Mouse (Mus musculus): ENCODE data around the gene Bbx. TPM values are rescaled to one million over a fixed set of nuclear protein-coding genes. Genes with fewer than 3 reads are reported as not detected.

Gene Bbx
- polyA plus RNA-seq, 1 experiment from 2014 or later = 24.8 TPM

DNA sequence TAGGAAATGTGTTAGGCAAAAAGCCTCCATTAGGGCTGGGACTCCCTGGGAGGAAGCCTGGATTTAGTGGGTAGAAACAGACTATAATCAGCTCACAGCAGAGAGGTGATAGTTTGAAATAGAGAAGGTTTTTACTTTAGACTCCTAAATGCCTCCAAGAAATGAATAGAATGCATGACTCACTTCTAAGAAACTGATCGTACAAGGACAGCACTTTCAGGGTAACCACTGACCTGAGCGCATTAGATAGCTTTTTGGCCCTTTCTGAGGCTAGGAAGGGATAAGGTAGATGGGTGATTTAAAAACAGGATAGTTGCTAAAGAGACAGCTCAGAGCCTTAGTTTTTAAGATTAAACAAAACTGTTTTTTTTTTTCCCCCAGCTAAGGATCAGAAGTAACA, 221.4 kb downstream of the Bbx start:
- ATAC-seq (ENCODE audit: low FRiP score, low read depth) = no peak
- no peaks in the 10 kb centered on the region for H3K36me3 ChIP-seq
- 96% methylated on average over 2 of the region's 2 CpGs for WGBS

DNA sequence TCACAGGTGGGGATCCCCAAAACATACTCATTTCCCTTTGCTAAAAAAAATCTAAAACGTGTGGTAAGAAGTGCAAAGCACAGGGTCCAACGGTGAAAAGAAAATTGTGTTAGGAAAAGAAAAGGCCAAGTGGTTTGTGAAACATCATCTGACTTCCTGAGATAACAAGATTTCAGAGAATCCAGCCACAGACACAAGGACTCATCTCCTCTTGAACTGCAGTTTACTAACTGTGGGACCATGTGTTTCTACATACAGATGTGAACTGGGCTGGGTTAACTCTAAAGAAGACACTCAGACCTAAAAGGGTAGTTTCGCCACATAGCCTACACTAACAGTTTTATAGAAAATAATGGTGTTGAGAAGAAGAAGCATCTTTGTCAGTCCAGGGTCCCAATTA, 227.2 kb downstream of the Bbx start:
- Histone ChIP-seq H3K4me3 (no peak overlapping the region), H3K27ac (no peak overlapping the region), H3K36me3 (peaks cover 12% of the 10 kb centered on the region), H3K4me1 (no peaks in the 10 kb centered on the region), H3K27me3 (replicated peaks) (no peaks in the 10 kb centered on the region), H3K9me3 (no peaks in the 10 kb centered on the region), H3K4me2 (replicated peaks) (no peak overlapping the region), H3K9ac (no peak overlapping the region)
- 89% methylated on average over 3 of the region's 3 CpGs for WGBS
- ATAC-seq (ENCODE audit: low FRiP score, low read depth) = no peak

More for the DNA sequence above, 221.4 kb downstream of the Bbx start:
- Histone ChIP-seq H3K4me3 (no peak overlapping the region), H3K9me3 (no peaks in the 10 kb centered on the region), H3K27ac (no peak overlapping the region), H3K4me2 (replicated peaks) (no peak overlapping the region), H3K4me1 (no peaks in the 10 kb centered on the region), H3K27me3 (replicated peaks) (no peaks in the 10 kb centered on the region), H3K9ac (no peak overlapping the region)

DNA sequence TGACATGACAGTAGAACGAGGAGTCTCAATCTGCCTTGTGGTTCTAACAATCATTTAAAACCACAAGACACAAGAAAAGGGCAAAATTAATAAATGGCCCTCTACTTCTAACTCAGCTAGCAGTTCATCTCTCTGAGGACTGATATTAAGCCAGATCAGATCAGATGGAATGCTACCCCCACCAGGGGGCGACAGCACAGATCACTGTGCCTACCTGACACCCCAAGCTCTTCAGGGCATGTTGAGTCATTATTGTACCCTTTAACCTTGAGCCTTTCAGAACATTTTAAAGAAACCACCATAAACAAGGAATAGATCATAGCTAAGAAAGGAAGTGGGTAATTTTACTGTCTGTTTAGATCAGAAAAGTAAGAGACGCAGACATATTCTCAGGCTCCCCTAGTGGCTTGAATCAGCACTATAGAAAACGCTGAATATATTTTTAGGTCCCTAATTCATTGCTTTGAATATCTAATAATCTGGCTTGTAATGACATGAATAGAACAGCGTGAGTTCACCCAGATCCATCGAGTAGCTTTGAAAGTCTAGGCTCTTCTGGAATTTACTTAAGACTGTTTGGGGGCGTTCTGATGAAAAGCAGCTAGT, 230.5 kb downstream of the Bbx start:
- WGBS = 89% methylated on average over 7 of the region's 7 CpGs
- ATAC-seq (ENCODE audit: low FRiP score, low read depth) = no peak
- Histone ChIP-seq H3K36me3 (peaks cover 23% of the 10 kb centered on the region), H3K27me3 (replicated peaks) (no peaks in the 10 kb centered on the region), H3K4me2 (replicated peaks) (no peak overlapping the region), H3K9ac (no peak overlapping the region), H3K4me3 (no peak overlapping the region), H3K27ac (no peak overlapping the region), H3K4me1 (no peaks in the 10 kb centered on the region), H3K9me3 (no peaks in the 10 kb centered on the region)

DNA sequence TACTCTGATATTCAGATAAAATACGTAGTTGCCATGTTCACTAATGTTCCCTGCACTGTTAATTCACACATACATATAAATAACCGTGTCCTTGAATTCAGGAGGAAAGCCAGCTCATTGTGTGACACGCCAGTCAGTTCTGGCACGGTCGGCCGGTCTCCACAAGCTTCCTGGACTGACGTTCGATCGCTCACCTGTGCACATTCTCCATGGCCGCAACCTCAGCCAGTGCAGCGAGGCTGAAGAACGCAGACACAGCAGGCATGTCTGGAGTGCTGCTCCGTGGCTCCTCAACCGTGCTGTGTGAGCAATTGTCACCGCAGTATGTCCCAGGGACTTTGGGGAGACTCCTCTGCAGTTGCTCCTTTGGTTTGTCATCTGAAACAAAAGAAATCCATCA, 232.0 kb downstream of the Bbx start:
- WGBS = 94% methylated on average over 15 of the region's 15 CpGs
- Histone ChIP-seq H3K4me3 (no peak overlapping the region), H3K9me3 (no peaks in the 10 kb centered on the region), H3K27ac (no peak overlapping the region), H3K27me3 (replicated peaks) (no peaks in the 10 kb centered on the region), H3K36me3 (peaks cover 23% of the 10 kb centered on the region), H3K9ac (no peak overlapping the region), H3K4me2 (replicated peaks) (no peak overlapping the region), H3K4me1 (no peaks in the 10 kb centered on the region)
- ATAC-seq (ENCODE audit: low FRiP score, low read depth) = no peak

DNA sequence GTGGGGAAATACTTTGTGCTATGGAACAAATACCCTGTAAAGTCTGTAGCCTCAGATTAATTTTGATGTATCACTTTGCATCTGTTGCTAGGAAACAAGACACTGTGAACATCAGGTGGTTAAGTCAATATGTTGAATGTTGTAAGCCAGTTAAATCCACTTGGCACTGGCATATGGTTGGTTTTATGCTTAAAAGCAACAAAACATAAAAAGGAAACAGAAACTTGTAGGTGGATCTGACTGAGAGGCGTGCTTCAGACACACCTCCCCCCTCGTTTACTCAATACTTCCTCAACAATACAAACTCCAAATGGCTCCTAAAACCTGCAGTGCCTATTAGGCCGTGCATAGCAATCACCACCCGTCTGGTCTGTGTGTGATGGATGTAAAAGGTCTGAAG, 236.1 kb downstream of the Bbx start:
- Histone ChIP-seq H3K4me2 (replicated peaks) (no peak overlapping the region), H3K9ac (no peak overlapping the region), H3K27ac (no peak overlapping the region), H3K9me3 (no peaks in the 10 kb centered on the region), H3K27me3 (replicated peaks) (no peaks in the 10 kb centered on the region), H3K4me3 (no peak overlapping the region), H3K4me1 (no peaks in the 10 kb centered on the region), H3K36me3 (peaks cover 19% of the 10 kb centered on the region)
- no peak for ATAC-seq (ENCODE audit: low FRiP score, low read depth)
- 53% methylated on average over 4 of the region's 4 CpGs for WGBS

- Histone ChIP-seq H3K4me1 (no peaks in the 10 kb centered on the region), H3K4me3 (no peak overlapping the region), H3K9ac (no peak overlapping the region), H3K36me3 (no peaks in the 10 kb centered on the region), H3K27ac (no peak overlapping the region), H3K4me2 (replicated peaks) (no peak overlapping the region), H3K27me3 (replicated peaks) (no peaks in the 10 kb centered on the region), H3K9me3 (no peaks in the 10 kb centered on the region)
- no peak for ATAC-seq (ENCODE audit: low FRiP score, low read depth)
- 100% methylated on average over 1 of the region's 1 CpGs for WGBS
Observed at GRCm38 (mm10) chr16:50192626-50193025, 239.6 kb downstream of the Bbx start.

GRCm38 (mm10) chr16:50189108-50189507, 243.1 kb downstream of the Bbx start:
- H3K4me3 ChIP-seq = no peak overlapping the region
- H3K27me3 ChIP-seq (replicated peaks) = no peaks in the 10 kb centered on the region
- H3K9ac ChIP-seq = no peak overlapping the region
- H3K36me3 ChIP-seq = no peaks in the 10 kb centered on the region
- H3K27ac ChIP-seq = no peak overlapping the region
- no peak overlapping the region for H3K4me2 ChIP-seq (replicated peaks)
- peaks cover 9% of the 10 kb centered on the region for H3K4me1 ChIP-seq
- no peak for ATAC-seq (ENCODE audit: low FRiP score, low read depth)
- no peaks in the 10 kb centered on the region for H3K9me3 ChIP-seq
- WGBS = 76% methylated on average over 6 of the region's 6 CpGs

DNA sequence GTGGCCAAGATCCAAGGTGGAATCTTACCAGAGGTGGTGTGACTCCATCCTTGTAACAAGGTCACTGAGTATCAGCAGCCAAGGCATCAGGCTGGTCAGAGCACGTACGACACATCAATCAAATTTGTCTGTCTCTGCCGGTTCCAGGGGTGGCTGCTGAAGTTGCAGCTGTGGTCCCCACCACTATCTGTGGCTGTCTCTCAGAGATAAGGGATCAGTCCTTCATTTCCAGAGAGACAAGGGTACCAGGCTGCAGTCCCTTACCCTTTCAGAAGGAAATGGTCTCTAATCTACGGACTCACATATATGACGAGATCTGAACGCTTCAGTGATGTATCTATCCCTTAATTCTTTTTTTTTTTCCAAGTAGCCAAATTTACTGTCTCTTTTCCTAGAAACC, 245.6 kb downstream of the Bbx start:
- WGBS = 84% methylated on average over 6 of the region's 6 CpGs
- no peak for ATAC-seq (ENCODE audit: low FRiP score, low read depth)
- Histone ChIP-seq H3K27me3 (replicated peaks) (no peaks in the 10 kb centered on the region), H3K9ac (no peak overlapping the region), H3K36me3 (no peaks in the 10 kb centered on the region), H3K4me3 (no peak overlapping the region), H3K4me1 (peaks cover 9% of the 10 kb centered on the region), H3K4me2 (replicated peaks) (no peak overlapping the region), H3K27ac (no peak overlapping the region), H3K9me3 (no peaks in the 10 kb centered on the region)

DNA sequence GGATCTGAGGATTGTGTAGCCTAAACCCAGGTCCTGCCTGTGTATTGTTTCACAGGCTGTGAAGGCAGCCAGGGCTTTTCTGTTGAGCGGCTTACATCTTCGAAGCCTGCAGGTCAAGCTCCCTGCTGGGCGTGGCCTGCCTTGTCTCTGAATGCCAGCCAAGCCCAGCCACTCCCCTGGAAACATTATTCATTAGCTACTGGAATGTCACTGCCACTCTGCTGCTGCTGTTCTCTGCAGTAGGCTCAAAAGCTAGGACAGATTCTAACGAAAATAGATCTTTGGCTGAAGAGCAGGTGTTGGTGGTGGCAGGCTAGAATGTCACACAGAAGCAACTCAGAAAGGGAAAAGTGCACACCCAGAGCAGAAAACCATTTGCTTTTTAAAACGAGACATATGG, 247.1 kb downstream of the Bbx start:
- WGBS = 12% methylated on average over 5 of the region's 5 CpGs
- ATAC-seq (ENCODE audit: low FRiP score, low read depth) = no peak
- H3K9me3 ChIP-seq = no peaks in the 10 kb centered on the region
- H3K9ac ChIP-seq = no peak overlapping the region
- H3K27ac ChIP-seq = no peak overlapping the region
- no peaks in the 10 kb centered on the region for H3K27me3 ChIP-seq (replicated peaks)
- no peak overlapping the region for H3K4me2 ChIP-seq (replicated peaks)
- peaks cover 9% of the 10 kb centered on the region for H3K4me1 ChIP-seq
- H3K4me3 ChIP-seq = no peak overlapping the region
- no peaks in the 10 kb centered on the region for H3K36me3 ChIP-seq

- Histone ChIP-seq H3K27ac (no peak overlapping the region), H3K4me3 (no peak overlapping the region), H3K9me3 (no peaks in the 10 kb centered on the region), H3K27me3 (replicated peaks) (no peaks in the 10 kb centered on the region), H3K4me2 (replicated peaks) (no peak overlapping the region), H3K9ac (no peak overlapping the region), H3K4me1 (peaks cover 9% of the 10 kb centered on the region), H3K36me3 (no peaks in the 10 kb centered on the region)
- WGBS = 85% methylated on average over 8 of the region's 8 CpGs
- ATAC-seq (ENCODE audit: low FRiP score, low read depth) = no peak
Observed at GRCm38 (mm10) chr16:50182988-50183387, 249.2 kb downstream of the Bbx start.

- H3K36me3 ChIP-seq = no peaks in the 10 kb centered on the region
- no peak overlapping the region for H3K27ac ChIP-seq
- H3K4me2 ChIP-seq (replicated peaks) = no peak overlapping the region
- peaks cover 9% of the 10 kb centered on the region for H3K4me1 ChIP-seq
- H3K9me3 ChIP-seq = no peaks in the 10 kb centered on the region
- H3K9ac ChIP-seq = no peak overlapping the region
- no peaks in the 10 kb centered on the region for H3K27me3 ChIP-seq (replicated peaks)
- no peak overlapping the region for H3K4me3 ChIP-seq
- ATAC-seq (ENCODE audit: low FRiP score, low read depth) = no peak
- 86% methylated on average over 10 of the region's 10 CpGs for WGBS
Observed at GRCm38 (mm10) chr16:50182561-50182960, 249.6 kb downstream of the Bbx start.

- no peaks in the 10 kb centered on the region for H3K9me3 ChIP-seq
- no peaks in the 10 kb centered on the region for H3K27me3 ChIP-seq (replicated peaks)
- H3K4me1 ChIP-seq = no peaks in the 10 kb centered on the region
- WGBS = 64% methylated on average over 7 of the region's 7 CpGs
- no peak overlapping the region for H3K4me2 ChIP-seq (replicated peaks)
- no peak overlapping the region for H3K4me3 ChIP-seq
- H3K27ac ChIP-seq = no peak overlapping the region
- ATAC-seq (ENCODE audit: low FRiP score, low read depth) = no peak
- H3K9ac ChIP-seq = no peak overlapping the region
- no peaks in the 10 kb centered on the region for H3K36me3 ChIP-seq
Observed at GRCm38 (mm10) chr16:50172760-50173159, 259.4 kb downstream of the Bbx start.

DNA sequence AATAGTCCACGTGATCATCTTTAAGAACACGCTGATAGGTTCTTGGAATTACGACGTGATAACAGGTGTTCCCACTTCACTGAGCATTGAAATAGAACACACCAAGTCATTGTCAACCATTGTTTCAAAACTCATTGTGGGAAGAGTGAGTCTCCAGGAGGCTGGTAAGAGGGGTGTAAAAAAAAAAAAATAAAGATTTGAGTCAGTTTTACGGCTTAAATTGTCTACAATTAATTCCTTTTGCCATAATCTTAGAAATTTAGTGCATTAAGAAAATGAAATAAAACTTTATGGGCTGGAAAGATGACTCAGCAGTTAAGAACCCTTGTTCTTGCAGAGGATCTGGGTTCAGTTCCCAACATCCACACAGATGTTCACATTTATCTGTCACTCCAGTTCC, 261.4 kb downstream of the Bbx start:
- H3K4me3 ChIP-seq = no peak overlapping the region
- no peak for ATAC-seq (ENCODE audit: low FRiP score, low read depth)

More for the DNA sequence above, 261.4 kb downstream of the Bbx start:
- no peak overlapping the region for H3K4me2 ChIP-seq (replicated peaks)
- H3K9me3 ChIP-seq = no peaks in the 10 kb centered on the region
- no peaks in the 10 kb centered on the region for H3K4me1 ChIP-seq
- no peaks in the 10 kb centered on the region for H3K36me3 ChIP-seq
- H3K27ac ChIP-seq = no peak overlapping the region
- WGBS = 92% methylated on average over 5 of the region's 5 CpGs
- H3K9ac ChIP-seq = no peak overlapping the region
- no peaks in the 10 kb centered on the region for H3K27me3 ChIP-seq (replicated peaks)

Data from neural tube, embryonic 12.5 days (tissue).